Mouse (Mus musculus) liver (tissue): ENCODE data around the gene Nkd1.

Source experiments
- DNase-seq: peaks from one replicate; pipeline ENCODE4 v3.0.0-alpha.2; 2020; ENCODE audit warnings: mixed read lengths

Nkd1 gene

GRCm38 (mm10) chr8:88624276-88624675 lies 103.1 kb downstream of the Nkd1 start:
- no peak for DNase-seq

GRCm38 (mm10) chr8:88626433-88626832 lies 105.3 kb downstream of the Nkd1 start:
- DNase-seq, result no peak

- no peak for DNase-seq
Measured at GRCm38 (mm10) chr8:88626940-88627264, 105.7 kb downstream of the Nkd1 start.

- DNase-seq, result peak; percentile 53
Measured at GRCm38 (mm10) chr8:88627265-88627991, 106.3 kb downstream of the Nkd1 start.

GRCm38 (mm10) chr8:88628001-88628774 lies 107.0 kb downstream of the Nkd1 start:
- DNase-seq, result no peak

GRCm38 (mm10) chr8:88630225-88630624 lies 109.1 kb downstream of the Nkd1 start:
- no peak for DNase-seq

GRCm38 (mm10) chr8:88631081-88631480 lies 109.9 kb downstream of the Nkd1 start:
- no peak for DNase-seq

- no peak for DNase-seq
Measured at GRCm38 (mm10) chr8:88633343-88633765, 112.2 kb downstream of the Nkd1 start.

GRCm38 (mm10) chr8:88635474-88636397 lies 114.6 kb downstream of the Nkd1 start, which contains the start of gene Snx20:
Gene Snx20 (minus strand): TSS chr8:88636128.
- peak; percentile 11 for DNase-seq

GRCm38 (mm10) chr8:88637092-88638000 lies 116.2 kb downstream of the Nkd1 start:
- no peak for DNase-seq

- no peak for DNase-seq
Measured at GRCm38 (mm10) chr8:88638908-88639307, 117.8 kb downstream of the Nkd1 start.

- DNase-seq, result no peak
Measured at GRCm38 (mm10) chr8:88642734-88643564, 121.8 kb downstream of the Nkd1 start.
